Mouse (Mus musculus) embryonic facial prominence, embryonic 11.5 days (tissue): ENCODE measurements around the gene Upk3a. TPM values are rescaled to one million over a fixed set of nuclear protein-coding genes. Genes with fewer than 3 reads are reported as not detected.
A peak's percentile ranks its signal among the peaks of the same experiment; 100 is the strongest.

Experiments
- ATAC-seq: fragments of 200-750 bp; cut with Nextera tagmentation; replicated peaks from 2 replicates; pipeline ENCODE4 v1.8.0; 2017; ENCODE audit warnings: low read depth; ENCODE audit not compliant: insufficient number of reproducible peaks, low FRiP score, low TSS enrichment
- DNase-seq: peaks from one replicate; pipeline ENCODE4 v3.0.0-alpha.2; 2015; ENCODE audit warnings: low spot score
- H3K27ac ChIP-seq: fragments of 300-500 bp; sonication (generic); replicated peaks from 2 replicates; pipeline ENCODE4 v1.5.1; 2014; ENCODE audit warnings: mild to moderate bottlenecking, low read depth, low read length, control low read depth
- H3K27me3 ChIP-seq: fragments of 300-500 bp; sonication (generic); 2 replicates; pipeline ENCODE4 v1.6.1; 2014; ENCODE audit warnings: mild to moderate bottlenecking, low read length, moderate library complexity, mixed read lengths; ENCODE audit not compliant: control insufficient read depth, insufficient read depth
- H3K36me3 ChIP-seq: fragments of 300-500 bp; sonication (generic); replicated peaks from 2 replicates; pipeline ENCODE4 v1.6.1; 2014; ENCODE audit warnings: low read depth, mild to moderate bottlenecking, low read length, moderate library complexity, mixed read lengths; ENCODE audit not compliant: control insufficient read depth, insufficient read depth
- H3K4me1 ChIP-seq: fragments of 300-500 bp; sonication (generic); 2 replicates; pipeline ENCODE4 v1.6.1; 2014; ENCODE audit warnings: low read length, mixed read lengths; ENCODE audit not compliant: control insufficient read depth, insufficient read depth
- H3K4me2 ChIP-seq: fragments of 300-500 bp; sonication (generic); 2 replicates; pipeline ENCODE4 v1.6.1; 2014; ENCODE audit warnings: low read depth, mild to moderate bottlenecking, control low read depth, low read length, moderate library complexity
- H3K4me3 ChIP-seq: fragments of 300-500 bp; sonication (generic); 2 replicates; pipeline ENCODE4 v1.5.1; 2014; ENCODE audit warnings: low read depth, low read length, control low read depth
- H3K9ac ChIP-seq: fragments of 300-500 bp; sonication (generic); replicated peaks from 2 replicates; pipeline ENCODE4 v1.6.1; 2014; ENCODE audit warnings: mild to moderate bottlenecking, control low read depth, low read length
- H3K9me3 ChIP-seq: fragments of 300-500 bp; sonication (generic); replicated peaks from 2 replicates; pipeline ENCODE4 v1.6.1; 2016; ENCODE audit warnings: mild to moderate bottlenecking, low read length, inconsistent platforms, mixed read lengths; ENCODE audit not compliant: control insufficient read depth
- WGBS: fragments of 180-500 bp; shearing (Covaris S2); extraction: QIAGEN DNeasy Blood & Tissue Kit; methylation state at CpG from one replicate; pipeline ENCODE4 v1.1.7; 2014; 5-methylcytosine and 5-hydroxymethylcytosine counted together
- polyA plus RNA-seq: library from polyadenylated mRNA; unstranded; fragments of >200 nt; fragmentation: Nextera tagmentation; extraction: Ambion mirVana; gene quantifications from 2 replicates; pipeline ENCODE4 v1.2.1, GENCODE M21; 2014

Gene Upk3a
- polyA plus RNA-seq, 1 experiment from 2014 or later: not detected

DNA sequence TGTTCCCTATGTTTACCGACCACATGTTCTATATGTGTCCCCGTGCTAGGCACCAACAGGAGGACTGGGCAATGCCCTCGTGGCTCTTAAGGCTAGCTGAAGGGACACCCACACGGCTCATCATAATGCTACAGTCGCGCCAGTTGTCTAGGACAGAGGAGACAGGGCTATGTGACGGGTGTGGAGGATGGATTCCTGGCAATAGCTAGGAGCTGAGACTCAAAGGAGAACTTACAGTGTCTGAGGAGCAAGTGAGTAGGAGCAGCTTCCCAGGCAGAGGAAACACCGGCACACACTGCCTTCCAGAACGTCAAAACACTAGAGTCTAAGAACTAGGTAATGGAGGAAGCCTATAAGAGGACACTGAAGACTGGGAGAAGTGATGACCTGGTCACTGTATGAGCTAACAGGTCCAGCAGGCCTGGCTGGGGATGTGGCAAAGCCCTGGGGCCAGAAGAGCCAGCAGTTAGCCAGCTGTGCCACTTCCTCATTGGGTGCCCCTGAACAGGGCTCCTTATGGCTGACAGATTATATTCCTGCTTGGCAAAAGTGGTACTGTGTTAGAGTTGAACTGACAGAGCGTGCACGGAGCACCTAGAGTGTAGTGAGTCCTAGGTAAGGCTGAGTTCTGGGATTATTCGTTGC, 31.3 kb upstream of the Upk3a start:
- no peaks in the 10 kb centered on the region for H3K36me3 ChIP-seq
- WGBS: 88% methylated on average over 12 of the region's 12 CpGs
- H3K4me3 ChIP-seq: no peak overlapping the region
- H3K27ac ChIP-seq: no peak overlapping the region
- ATAC-seq (no peak), DNase-seq (no peak)
- no peak overlapping the region for H3K9ac ChIP-seq
- no peaks in the 10 kb centered on the region for H3K9me3 ChIP-seq
- H3K27me3 ChIP-seq: no peaks in the 10 kb centered on the region
- no peaks in the 10 kb centered on the region for H3K4me1 ChIP-seq
- no peak overlapping the region for H3K4me2 ChIP-seq

DNA sequence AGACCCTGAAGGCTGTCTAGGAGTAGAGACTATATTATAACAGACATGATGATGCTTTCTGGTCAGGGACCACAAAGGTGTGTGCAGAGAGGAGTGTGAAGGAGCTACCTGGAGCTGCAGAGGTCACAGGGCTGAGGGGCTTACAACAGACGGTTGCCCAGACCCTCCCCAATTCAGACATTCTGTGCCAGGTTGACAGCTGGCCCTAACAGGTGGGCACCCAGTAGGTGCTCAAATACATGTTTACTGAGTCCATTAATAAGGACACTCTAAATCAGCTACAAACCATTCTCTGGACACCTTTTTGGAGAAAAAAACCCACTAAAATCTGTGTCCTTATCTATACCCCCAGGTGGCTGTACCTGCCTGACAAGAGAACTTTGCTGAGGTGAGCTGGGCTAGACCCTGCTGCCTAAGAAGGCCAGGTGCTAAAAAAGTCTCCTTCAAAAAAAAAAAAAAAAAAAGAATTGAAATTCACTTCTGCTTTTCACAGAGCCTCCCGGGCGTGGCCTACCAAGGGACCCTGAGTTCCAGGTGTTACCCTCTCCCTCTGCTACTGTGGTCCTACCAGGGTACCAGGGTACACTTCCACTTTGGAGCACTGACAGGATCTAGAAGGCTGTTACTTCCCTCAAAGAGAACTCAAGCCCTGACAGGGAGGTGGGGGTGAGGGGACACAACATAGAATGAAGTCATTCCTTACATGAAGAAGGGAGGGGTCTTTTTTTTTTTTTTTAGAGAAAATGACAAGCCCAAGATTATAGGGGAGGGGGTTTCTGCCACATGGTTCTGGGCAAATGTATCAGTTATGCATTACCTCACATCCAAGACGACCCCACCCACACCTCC, 30.5 kb upstream of the Upk3a start:
- Histone ChIP-seq H3K4me1 (no peaks in the 10 kb centered on the region), H3K27me3 (no peaks in the 10 kb centered on the region), H3K4me3 (peak overlapping the region; percentile 81), H3K36me3 (no peaks in the 10 kb centered on the region), H3K27ac (no peak overlapping the region), H3K9ac (peak overlapping the region; percentile 94), H3K4me2 (peak overlapping the region; percentile 81), H3K9me3 (no peaks in the 10 kb centered on the region)
- DNase-seq: no peak
- 69% methylated on average over 4 of the region's 4 CpGs for WGBS
- no peak for ATAC-seq

DNA sequence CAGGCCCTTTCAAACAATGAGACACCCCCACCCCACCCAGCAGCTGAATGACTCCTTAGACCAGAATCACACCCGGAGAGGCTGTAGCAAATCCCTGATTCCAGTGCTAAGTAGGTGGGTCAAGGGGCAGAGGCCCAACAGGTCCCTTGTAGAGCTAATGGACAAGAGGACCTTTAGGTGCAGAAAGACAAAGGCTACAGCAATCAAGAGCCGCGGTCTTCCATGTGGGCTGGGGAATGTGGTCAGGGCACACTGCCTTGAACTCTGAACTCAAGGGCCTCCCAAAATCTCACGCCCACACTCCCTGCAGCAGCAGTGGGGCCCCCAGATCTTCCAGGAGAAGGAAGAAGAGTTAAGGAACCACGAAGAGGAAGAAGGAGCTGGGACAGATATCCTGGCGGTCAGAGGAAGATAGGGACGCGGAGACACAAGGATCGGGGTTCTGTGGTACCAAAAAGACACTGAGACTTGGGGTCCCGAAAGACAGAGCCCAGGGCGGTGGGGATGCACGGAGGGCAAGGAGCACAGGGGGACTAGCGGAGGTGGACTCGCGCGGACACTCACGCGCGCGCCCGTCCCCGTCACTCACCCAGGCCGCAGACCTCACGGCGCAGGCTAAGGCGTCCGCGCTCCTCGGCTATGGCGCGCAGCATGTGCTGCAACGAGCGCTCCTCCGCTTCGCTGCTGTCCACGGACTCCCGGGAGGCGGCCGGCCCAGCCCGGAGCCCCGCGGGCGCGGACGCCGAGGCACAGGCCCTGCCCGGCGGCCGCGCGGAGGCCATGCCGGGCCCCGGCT, 29.7 kb upstream of the Upk3a start:
- H3K4me3 ChIP-seq: peak overlapping the region; percentile 81
- DNase-seq: peak; percentile 28
- H3K36me3 ChIP-seq: no peaks in the 10 kb centered on the region
- ATAC-seq: peak; percentile 53
- H3K9me3 ChIP-seq: no peaks in the 10 kb centered on the region
- no peak overlapping the region; the same call in 1 of the 2 replicates for H3K27ac ChIP-seq
- under 1% methylated on average over 47 of the region's 53 CpGs for WGBS
- H3K4me2 ChIP-seq: peak overlapping the region; percentile 81
- H3K9ac ChIP-seq: peak overlapping the region; percentile 94
- H3K4me1 ChIP-seq: no peaks in the 10 kb centered on the region
- H3K27me3 ChIP-seq: no peaks in the 10 kb centered on the region

DNA sequence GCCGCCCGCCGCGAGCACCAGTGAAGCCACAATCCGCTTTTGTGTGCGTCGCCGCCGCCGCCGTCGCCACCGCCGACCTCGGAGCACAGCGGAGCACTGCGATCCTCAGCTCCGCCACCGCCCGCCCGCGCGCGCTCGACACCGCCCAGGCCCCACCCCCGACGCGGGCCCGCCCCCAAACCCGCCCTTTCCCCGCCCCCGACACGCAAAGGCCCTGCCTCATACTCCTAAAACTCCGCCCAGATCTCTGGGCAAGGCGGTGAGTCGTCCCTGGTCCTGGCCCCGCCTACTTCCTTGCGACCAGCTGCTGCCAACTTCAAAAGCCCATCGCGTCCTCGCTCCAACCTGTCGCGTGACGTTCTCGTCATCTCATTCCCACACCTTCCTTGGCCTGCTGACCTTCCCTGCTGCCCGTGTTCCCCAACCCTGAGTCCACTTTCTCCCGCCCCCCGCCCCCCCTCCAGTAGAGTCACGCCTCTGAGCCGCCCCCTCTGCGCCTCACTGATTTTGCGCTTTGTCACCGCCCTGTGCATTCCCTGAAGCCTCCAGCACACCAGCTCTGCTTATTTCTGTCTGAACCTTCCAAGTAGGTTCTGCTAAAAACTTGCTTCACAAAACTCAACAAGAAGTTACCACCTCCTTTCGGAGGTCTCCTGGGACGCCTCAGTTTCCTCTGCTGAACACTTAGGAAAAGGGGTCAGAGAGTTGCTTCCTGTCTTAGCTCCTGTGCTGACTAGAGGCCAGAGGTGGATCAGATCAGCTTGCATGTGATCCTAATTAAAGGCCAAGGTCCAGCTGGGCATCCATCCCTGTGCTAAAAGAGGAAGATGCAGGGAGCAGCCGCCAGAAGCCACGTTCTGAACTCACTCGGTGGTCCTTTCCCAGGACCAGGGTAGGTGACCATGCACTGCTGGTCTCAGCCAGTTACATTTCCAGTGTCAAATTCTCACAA, 28.8 kb upstream of the Upk3a start, which contains the start of gene 5031439G07Rik:
TSS of gene 5031439G07Rik (minus strand) at position 678 of the 952 bp plus-strand sequence.
- WGBS: under 1% methylated on average over 47 of the region's 59 CpGs

DNA sequence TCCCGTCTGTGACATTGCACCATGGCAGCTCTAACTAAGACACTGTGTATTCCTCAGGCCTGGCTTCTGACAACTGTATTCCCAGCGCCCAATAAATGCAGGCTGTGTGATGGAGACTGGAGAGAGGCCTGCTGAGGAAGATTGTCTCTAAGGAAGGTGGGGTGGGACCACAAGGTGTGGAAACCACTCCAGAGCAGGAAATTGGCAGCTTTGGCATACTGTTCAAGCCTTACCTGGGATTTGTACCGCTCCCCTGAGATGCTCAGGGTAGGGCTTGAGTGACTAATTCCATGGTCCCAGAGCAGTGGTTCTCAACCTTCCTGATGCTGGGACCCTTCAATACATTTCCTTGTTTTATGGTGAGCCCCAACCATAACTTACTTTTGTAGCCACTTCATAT, 27.8 kb upstream of the Upk3a start:
- WGBS: 58% methylated on average over 3 of the region's 3 CpGs
- DNase-seq: no peak
- Histone ChIP-seq H3K27ac (no peak overlapping the region), H3K4me3 (no peak overlapping the region), H3K27me3 (no peaks in the 10 kb centered on the region), H3K4me2 (no peak overlapping the region), H3K4me1 (no peaks in the 10 kb centered on the region), H3K36me3 (no peaks in the 10 kb centered on the region), H3K9ac (no peak overlapping the region), H3K9me3 (no peaks in the 10 kb centered on the region)
- ATAC-seq: no peak

More for the DNA sequence above, 28.8 kb upstream of the Upk3a start, which contains the start of gene 5031439G07Rik:
- Histone ChIP-seq H3K4me2 (peak within 1 kb of the TSS; percentile 81), H3K9me3 (no peaks in the 10 kb centered on the region), H3K9ac (peak within 1 kb of the TSS; percentile 94), H3K4me1 (no peaks in the 10 kb centered on the region), H3K27me3 (no peaks in the 10 kb centered on the region), H3K36me3 (no peaks in the 10 kb centered on the region), H3K4me3 (peak within 1 kb of the TSS; percentile 81), H3K27ac (no peak within 1 kb of the TSS; the same call in 1 of the 2 replicates)
- ATAC-seq: peak; percentile 72
- peak; percentile 97 for DNase-seq

DNA sequence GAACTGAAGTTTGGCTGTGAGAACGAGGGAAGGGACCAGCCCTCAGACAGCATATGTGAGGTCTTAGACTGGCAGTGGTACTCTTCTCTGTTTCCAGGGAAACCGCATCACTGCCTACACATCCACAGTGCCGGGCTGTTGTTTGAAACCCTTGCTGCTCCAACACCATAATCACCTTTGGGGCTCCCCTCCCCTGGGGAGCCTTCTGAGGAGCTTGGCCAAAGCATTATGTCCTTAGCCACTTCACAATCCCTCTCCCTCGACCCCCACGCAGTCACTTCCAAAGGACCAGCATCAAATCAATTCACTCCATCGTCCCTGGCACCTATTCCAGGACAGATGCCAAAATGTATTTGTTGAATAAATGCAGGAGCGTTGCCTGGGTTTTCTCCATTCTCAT, 27.2 kb upstream of the Upk3a start:
- ATAC-seq (no peak), DNase-seq (no peak)
- no peak overlapping the region for H3K4me3 ChIP-seq
- H3K36me3 ChIP-seq: no peaks in the 10 kb centered on the region
- no peak overlapping the region for H3K9ac ChIP-seq
- H3K9me3 ChIP-seq: no peaks in the 10 kb centered on the region
- H3K27me3 ChIP-seq: no peaks in the 10 kb centered on the region
- H3K27ac ChIP-seq: no peak overlapping the region
- no peaks in the 10 kb centered on the region for H3K4me1 ChIP-seq
- no peak overlapping the region for H3K4me2 ChIP-seq
- 86% methylated on average over 7 of the region's 7 CpGs for WGBS

DNA sequence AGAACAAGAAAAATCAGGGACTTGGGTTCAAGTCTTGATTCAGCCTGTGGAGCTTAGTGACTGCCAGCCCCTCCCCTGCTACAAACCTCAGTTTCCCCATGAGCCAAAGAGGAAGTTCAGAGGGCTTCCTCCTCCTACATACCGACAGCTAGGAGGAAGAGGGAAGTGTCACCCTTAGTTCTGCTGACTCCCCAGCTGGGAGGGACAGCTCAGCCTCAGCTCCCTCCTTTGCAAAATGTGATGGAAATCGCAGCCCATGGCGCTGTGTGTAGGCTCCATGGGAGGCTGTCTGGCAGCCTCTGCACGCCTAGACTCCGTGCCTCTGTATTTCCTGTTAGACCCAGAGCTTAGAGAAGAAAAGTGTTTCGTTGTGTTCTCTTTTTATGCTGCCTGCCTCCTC, 22.4 kb upstream of the Upk3a start:
- no peak for ATAC-seq
- H3K4me1 ChIP-seq: no peaks in the 10 kb centered on the region
- 50% methylated on average over 6 of the region's 6 CpGs for WGBS

More for the DNA sequence above, 22.4 kb upstream of the Upk3a start:
- Histone ChIP-seq H3K9ac (no peak overlapping the region), H3K27me3 (no peaks in the 10 kb centered on the region), H3K27ac (no peak overlapping the region), H3K4me3 (no peak overlapping the region), H3K4me2 (no peak overlapping the region), H3K9me3 (no peaks in the 10 kb centered on the region), H3K36me3 (no peaks in the 10 kb centered on the region)
- DNase-seq: no peak
